Mouse (Mus musculus) megakaryocyte, embryonic 14.5 days (primary cell): ENCODE data around the gene Hist1h1d.

Experiments used
- FLI1 ChIP-seq: IDR thresholded peaks from 2 replicates; pipeline ENCODE4 v1.6.1; 2012; ENCODE audit warnings: low read length, inconsistent platforms, mixed read lengths
- GATA1 ChIP-seq: IDR thresholded peaks from 3 replicates; pipeline ENCODE4 v1.6.1; 2012; ENCODE audit warnings: mixed read lengths, low read length, inconsistent platforms, borderline replicate concordance

- TF ChIP-seq GATA1, result no peak
- no peak for TF ChIP-seq FLI1
Observed at GRCm38 (mm10) chr13:23506819-23507515, 46.1 kb upstream of the Hist1h1d start.
